Mouse (Mus musculus) heart, embryonic 13.5 days (tissue): ENCODE measurements around the gene Arl2bp. TPM values are rescaled to one million over a fixed set of nuclear protein-coding genes. Genes with fewer than 3 reads are reported as not detected.

Experiments used
- ATAC-seq: fragments of 200-750 bp; cut with Nextera tagmentation; 2 replicates; pipeline ENCODE4 v1.8.0; 2017; ENCODE audit warnings: moderate TSS enrichment; ENCODE audit not compliant: insufficient number of reproducible peaks, low FRiP score, low TSS enrichment; ENCODE audit errors: extremely low read depth
- H3K27ac ChIP-seq: fragments of 300-500 bp; sonication (generic); replicated peaks from 2 replicates; pipeline ENCODE4 v1.5.1; 2015; ENCODE audit warnings: moderate library complexity, mild to moderate bottlenecking, inconsistent platforms
- H3K27me3 ChIP-seq: fragments of 300-500 bp; sonication (generic); replicated peaks from 2 replicates; pipeline ENCODE4 v1.6.1; 2015; ENCODE audit warnings: mild to moderate bottlenecking, inconsistent platforms
- H3K36me3 ChIP-seq: fragments of 300-500 bp; sonication (generic); 2 replicates; pipeline ENCODE4 v1.6.1; 2015; ENCODE audit warnings: mild to moderate bottlenecking, inconsistent platforms
- H3K4me1 ChIP-seq: fragments of 300-500 bp; sonication (generic); 2 replicates; pipeline ENCODE4 v1.6.1; 2015; ENCODE audit warnings: inconsistent platforms
- H3K4me2 ChIP-seq: fragments of 300-500 bp; sonication (generic); 2 replicates; pipeline ENCODE4 v1.6.1; 2015; ENCODE audit warnings: inconsistent platforms, mild to moderate bottlenecking, moderate library complexity
- H3K4me3 ChIP-seq: fragments of 300-500 bp; sonication (generic); 2 replicates; pipeline ENCODE4 v1.5.1; 2015; ENCODE audit warnings: moderate library complexity, mild to moderate bottlenecking, inconsistent platforms
- H3K9ac ChIP-seq: fragments of 300-500 bp; sonication (generic); 2 replicates; pipeline ENCODE4 v1.6.1; 2015; ENCODE audit warnings: inconsistent platforms, mild to moderate bottlenecking, moderate library complexity
- H3K9me3 ChIP-seq: fragments of 300-500 bp; sonication (generic); 2 replicates; pipeline ENCODE4 v1.6.1; 2016; ENCODE audit warnings: inconsistent platforms
- WGBS: fragments of 180-500 bp; shearing (Covaris S2); methylation state at CpG from one replicate; pipeline ENCODE4 v1.1.7; 2015; ENCODE audit warnings: mixed read lengths; 5-methylcytosine and 5-hydroxymethylcytosine counted together
- polyA plus RNA-seq: library from polyadenylated mRNA; unstranded; fragments of >200 nt; fragmentation: Nextera tagmentation; extraction: Ambion mirVana; gene quantifications from 2 replicates; pipeline ENCODE4 v1.2.1, GENCODE M21; 2015

Arl2bp gene
- polyA plus RNA-seq, 1 experiment from 2014 or later: 131 TPM

DNA sequence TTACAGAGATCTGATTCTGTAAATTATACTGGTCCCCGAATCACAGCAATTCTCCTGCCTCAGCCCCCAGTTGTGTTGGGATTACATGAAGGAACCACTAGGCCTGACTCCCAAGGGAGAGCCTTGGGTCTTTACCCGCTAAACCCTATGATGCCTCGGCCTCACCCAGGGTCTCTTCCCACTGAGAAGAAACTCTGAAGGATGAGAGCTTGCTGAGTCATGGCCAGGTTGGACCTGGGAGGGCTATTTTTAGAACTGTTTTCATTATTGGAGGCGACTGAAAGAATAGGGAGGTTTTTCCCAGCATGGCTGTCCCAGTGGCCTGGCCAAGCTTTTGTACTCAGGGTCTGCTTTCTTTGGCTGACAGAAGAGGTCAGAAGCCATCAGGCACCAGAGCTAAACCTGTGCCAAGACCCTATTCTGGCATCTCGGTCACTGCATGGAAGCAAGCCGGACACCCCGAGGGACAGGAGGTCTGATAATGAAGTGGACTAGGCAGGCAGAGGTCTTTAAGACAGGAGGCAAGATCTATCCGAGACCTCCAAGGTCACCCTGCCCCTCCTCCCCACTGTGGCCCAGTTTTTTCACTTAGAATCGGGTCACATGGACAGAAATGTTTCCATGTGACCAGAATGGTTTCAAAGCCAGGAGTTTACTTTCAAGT is 40.5 kb downstream of the Arl2bp start:
- H3K9ac ChIP-seq: 0 out of 2 replicates have a peak overlapping the region, but pooled peaks have one; percentile 1
- 54% methylated on average over 9 of the region's 9 CpGs for WGBS
- ATAC-seq: no peak
- H3K9me3 ChIP-seq: no peaks in the 10 kb centered on the region
- H3K27me3 ChIP-seq: no peaks in the 10 kb centered on the region; the same call in 1 of the 2 replicates
- no peak overlapping the region for H3K27ac ChIP-seq
- H3K4me1 ChIP-seq: peaks cover 37% of the 10 kb centered on the region
- no peaks in the 10 kb centered on the region for H3K36me3 ChIP-seq
- no peak overlapping the region for H3K4me2 ChIP-seq
- H3K4me3 ChIP-seq: no peak overlapping the region

DNA sequence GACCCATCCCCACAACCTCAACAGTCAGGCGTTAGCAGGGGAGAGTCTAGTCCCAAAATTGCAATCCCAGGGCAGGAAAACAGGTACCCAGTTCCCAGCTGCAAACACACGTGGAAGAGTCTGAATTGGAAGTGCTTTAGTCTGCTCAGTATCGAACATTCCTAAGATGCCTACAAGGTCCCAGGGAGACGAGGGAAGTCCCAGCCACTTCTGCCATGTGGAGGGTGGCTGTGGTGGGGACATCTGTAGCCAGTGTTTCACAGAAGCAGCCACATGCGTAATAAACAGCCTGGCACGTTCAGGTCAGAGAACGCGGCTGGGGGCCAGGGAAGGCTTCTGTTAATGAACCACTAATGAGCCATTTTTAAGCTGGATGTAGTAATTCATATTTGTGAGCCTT is 43.9 kb downstream of the Arl2bp start:
- Histone ChIP-seq H3K4me2 (no peak overlapping the region), H3K4me3 (no peak overlapping the region), H3K27me3 (peaks cover 7% of the 10 kb centered on the region; the same call in 1 of the 2 replicates), H3K9me3 (no peaks in the 10 kb centered on the region), H3K4me1 (peaks cover 30% of the 10 kb centered on the region), H3K27ac (no peak overlapping the region), H3K9ac (no peak overlapping the region), H3K36me3 (no peaks in the 10 kb centered on the region)
- WGBS: 58% methylated on average over 8 of the region's 8 CpGs
- no peak for ATAC-seq

DNA sequence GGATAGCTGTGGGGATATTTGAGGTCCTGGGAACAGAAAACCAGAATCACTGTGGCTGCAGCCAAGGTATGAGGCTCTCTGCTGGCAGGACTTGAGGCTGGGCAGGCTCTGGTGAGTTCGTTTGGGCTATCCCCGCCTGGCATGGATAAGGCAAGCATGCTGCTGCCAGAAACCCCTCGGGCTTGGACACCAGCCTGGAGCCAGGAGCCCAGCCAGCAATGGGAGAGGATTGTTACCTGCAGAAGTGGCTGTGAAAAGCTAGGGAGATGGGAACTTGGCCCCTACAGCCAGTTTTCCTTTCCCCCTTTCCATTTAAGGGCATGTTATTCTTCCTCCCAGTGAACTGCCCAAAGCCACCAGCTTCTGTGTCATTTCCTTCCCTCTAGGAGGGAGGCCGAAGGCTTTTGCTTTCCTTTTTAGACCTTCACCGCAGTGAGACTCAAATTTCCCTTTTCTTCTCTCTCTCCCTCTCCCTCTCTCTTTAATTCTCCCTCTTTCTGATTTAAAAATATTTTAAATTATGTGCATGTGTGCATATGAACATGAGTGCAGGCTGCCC is 44.8 kb downstream of the Arl2bp start:
- H3K36me3 ChIP-seq: no peaks in the 10 kb centered on the region
- no peak overlapping the region for H3K9ac ChIP-seq
- peaks cover 7% of the 10 kb centered on the region; the same call in 1 of the 2 replicates for H3K27me3 ChIP-seq
- 30% methylated on average over 5 of the region's 5 CpGs for WGBS
- no peak for ATAC-seq
- H3K27ac ChIP-seq: peak overlapping the region; percentile 39; the same call in 1 of the 2 replicates
- peaks cover 21% of the 10 kb centered on the region for H3K4me1 ChIP-seq
- H3K9me3 ChIP-seq: no peaks in the 10 kb centered on the region
- H3K4me2 ChIP-seq: peak overlapping the region; percentile 13; the same call in 1 of the 2 replicates
- no peak overlapping the region for H3K4me3 ChIP-seq

DNA sequence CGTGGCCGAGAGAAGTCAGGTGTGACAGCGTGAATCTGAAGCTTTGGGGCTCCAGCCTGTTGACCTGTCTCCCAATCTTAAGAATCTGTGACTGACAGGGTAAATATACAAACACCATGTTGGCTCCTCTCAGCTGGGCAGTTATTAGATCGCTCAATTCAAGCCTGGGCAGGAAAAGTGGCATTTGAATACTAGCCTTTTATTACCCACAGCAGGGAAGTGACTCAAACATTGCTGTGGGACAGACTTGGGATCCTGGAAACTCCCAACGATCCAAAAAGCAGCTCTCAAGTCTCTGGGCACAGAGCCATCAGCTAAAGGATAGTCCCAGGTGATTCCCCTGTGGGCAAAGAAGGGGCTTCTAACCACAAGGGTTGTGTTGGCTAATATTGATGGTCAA is 48.2 kb downstream of the Arl2bp start:
- Histone ChIP-seq H3K27ac (no peak overlapping the region), H3K27me3 (peaks cover 7% of the 10 kb centered on the region; the same call in 1 of the 2 replicates), H3K4me1 (peaks cover 8% of the 10 kb centered on the region; the same call in 1 of the 2 replicates), H3K4me3 (no peak overlapping the region), H3K4me2 (no peak overlapping the region), H3K9me3 (no peaks in the 10 kb centered on the region), H3K36me3 (no peaks in the 10 kb centered on the region), H3K9ac (no peak overlapping the region)
- ATAC-seq: no peak
- WGBS: 59% methylated on average over 5 of the region's 5 CpGs

DNA sequence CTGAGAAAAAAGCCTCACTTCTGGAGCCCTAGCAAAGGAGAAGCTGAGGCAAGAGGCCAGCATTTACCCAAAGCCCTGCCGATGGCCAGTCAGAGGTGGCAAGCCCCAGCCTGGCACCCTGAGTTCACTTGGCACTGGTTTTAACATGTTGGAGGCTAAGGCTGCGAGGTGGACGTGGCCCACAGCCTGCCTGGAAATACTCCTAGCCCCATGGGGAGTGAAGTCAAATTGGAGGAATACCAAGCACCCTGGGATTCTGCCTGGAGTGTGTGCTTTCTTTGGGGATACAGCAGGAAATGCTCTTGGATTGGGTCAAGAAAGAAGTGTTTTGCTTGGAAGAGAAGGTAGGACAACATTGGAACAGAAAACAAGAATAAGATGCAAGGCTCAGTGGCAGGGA is 49.5 kb downstream of the Arl2bp start:
- peaks cover 8% of the 10 kb centered on the region; the same call in 1 of the 2 replicates for H3K4me1 ChIP-seq
- WGBS: 71% methylated on average over 3 of the region's 3 CpGs
- no peaks in the 10 kb centered on the region for H3K9me3 ChIP-seq
- no peak overlapping the region for H3K4me2 ChIP-seq
- H3K27ac ChIP-seq: no peak overlapping the region
- no peak overlapping the region for H3K4me3 ChIP-seq
- H3K27me3 ChIP-seq: peaks cover 7% of the 10 kb centered on the region; the same call in 1 of the 2 replicates
- H3K36me3 ChIP-seq: no peaks in the 10 kb centered on the region
- no peak overlapping the region for H3K9ac ChIP-seq
- ATAC-seq: no peak

DNA sequence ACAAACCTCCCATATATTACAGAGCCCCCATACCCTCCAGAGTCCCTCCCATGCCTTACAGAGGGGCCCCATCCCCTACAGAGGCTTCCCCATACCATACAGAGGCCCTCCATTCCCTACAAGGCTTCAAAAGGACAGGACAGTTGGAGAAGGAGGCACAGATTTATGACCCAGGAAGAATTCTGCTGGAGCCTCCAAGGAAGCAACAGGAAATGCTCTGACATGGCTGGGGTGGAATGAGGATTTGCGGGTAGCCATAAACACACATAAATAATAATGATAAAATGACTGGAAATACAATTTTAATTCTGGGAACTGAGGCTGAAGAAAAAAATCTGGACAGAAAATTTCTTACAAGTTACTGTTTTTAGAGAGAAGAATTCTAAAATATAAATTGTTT is 50.4 kb downstream of the Arl2bp start:
- Histone ChIP-seq H3K27ac (no peak overlapping the region), H3K4me2 (no peak overlapping the region), H3K9ac (no peak overlapping the region), H3K27me3 (peaks cover 7% of the 10 kb centered on the region; the same call in 1 of the 2 replicates), H3K4me3 (no peak overlapping the region), H3K36me3 (no peaks in the 10 kb centered on the region), H3K4me1 (no peaks in the 10 kb centered on the region), H3K9me3 (no peaks in the 10 kb centered on the region)
- ATAC-seq: no peak
- WGBS: 71% methylated on average over 1 of the region's 1 CpGs

Other genes with a start within 250 kb of the Arl2bp start
- gene Nlrc5, start 232.2 kb upstream of the Arl2bp start, polyA plus RNA-seq: 0.25 and 0.27 TPM in 2 replicates
- 5.2 and 6.1 TPM in 2 replicates for gene Cpne2, start 133.6 kb upstream of the Arl2bp start, polyA plus RNA-seq
- 21.6 and 22.9 TPM in 2 replicates for gene Rspry1, start 64.7 kb upstream of the Arl2bp start, polyA plus RNA-seq
- 32.4 and 33.1 TPM in 2 replicates for gene Fam192a, start 64.6 kb upstream of the Arl2bp start, polyA plus RNA-seq
- gene Pllp, start 29.7 kb downstream of the Arl2bp start, polyA plus RNA-seq: 0.23 and 0.55 TPM in 2 replicates
- gene Ccl22, start 79.0 kb downstream of the Arl2bp start, polyA plus RNA-seq: not detected in 2 replicates
- gene Cx3cl1, start 105.4 kb downstream of the Arl2bp start, polyA plus RNA-seq: 11.2 and 12.9 TPM in 2 replicates
- 0.43 and 0.63 TPM in 2 replicates for gene Ccl17, start 143.9 kb downstream of the Arl2bp start, polyA plus RNA-seq
- gene Coq9, start 171.7 kb downstream of the Arl2bp start, polyA plus RNA-seq: 133 and 142 TPM in 2 replicates
- 90.9 and 98.2 TPM in 2 replicates for gene Ciapin1, start 171.8 kb downstream of the Arl2bp start, polyA plus RNA-seq
- gene Polr2c, start 190.8 kb downstream of the Arl2bp start, polyA plus RNA-seq: 107 and 129 TPM in 2 replicates
- 35.5 and 38.2 TPM in 2 replicates for gene Dok4, start 209.7 kb downstream of the Arl2bp start, polyA plus RNA-seq